Mouse (Mus musculus): ENCODE measurements around the gene Cct8l1. TPM values are rescaled to one million over a fixed set of nuclear protein-coding genes. Genes with fewer than 3 reads are reported as not detected.

Cct8l1 gene
- polyA plus RNA-seq, 1 experiment from 2014 or later = not detected

DNA sequence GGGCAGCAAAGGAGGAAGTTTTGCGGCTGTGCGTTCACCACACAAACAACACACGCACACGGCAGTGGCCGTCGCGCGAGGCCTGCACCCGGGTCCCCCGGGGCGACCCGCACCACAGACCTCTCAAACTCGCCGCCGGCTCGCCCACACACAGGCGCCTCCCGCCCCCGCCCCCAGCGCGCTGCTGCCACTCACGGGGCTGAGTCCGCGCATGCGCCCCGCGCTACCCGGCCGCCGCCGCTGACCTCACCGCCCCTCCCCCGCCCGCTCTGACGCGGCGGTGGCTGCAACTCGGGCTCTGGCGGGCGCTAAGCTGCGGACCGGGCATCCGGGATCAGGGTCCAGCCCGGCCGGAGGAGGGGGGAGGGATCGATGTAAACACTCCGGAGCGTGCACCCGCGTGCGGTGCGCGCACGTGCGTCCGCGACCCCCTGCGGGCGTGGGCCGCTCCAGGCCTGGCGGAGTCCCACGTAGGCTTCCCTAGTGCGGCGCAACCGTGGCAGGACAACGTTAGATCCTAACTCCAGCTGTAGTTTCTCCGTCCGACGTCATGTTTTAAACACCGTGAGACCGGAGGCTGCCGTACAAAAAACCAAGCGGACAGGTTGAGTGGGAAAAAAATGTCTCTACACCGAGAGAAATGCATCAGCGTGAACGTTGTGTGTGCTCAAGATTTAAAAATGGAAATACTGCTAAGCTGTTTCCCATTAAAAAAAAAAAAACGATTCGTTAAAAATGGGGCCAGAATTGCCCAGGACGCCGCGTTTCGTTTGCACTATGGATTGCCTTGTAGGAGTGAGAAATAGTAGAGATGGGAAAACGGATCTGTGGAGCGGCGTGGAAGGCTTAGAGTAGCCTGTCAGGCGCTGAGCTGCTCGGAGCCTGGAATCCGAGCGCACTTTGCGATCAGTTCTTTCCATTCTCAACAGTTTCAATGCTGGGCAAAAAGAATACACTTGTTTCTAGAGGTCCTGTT, 16.2 kb upstream of the Cct8l1 start:
- WGBS = under 1% methylated on average over 88 of the region's 90 CpGs
- Histone ChIP-seq H3K27me3 (replicated peaks; ENCODE audit: control insufficient read depth, insufficient read depth, low read length) (no peaks in the 10 kb centered on the region), H3K9me3 (replicated peaks; ENCODE audit: control insufficient read depth, low read length) (no peaks in the 10 kb centered on the region), H3K4me3 (ENCODE audit: low read depth, low read length) (peak overlapping the region; percentile 77), H3K27ac (ENCODE audit: low read depth, low read length) (peak overlapping the region; percentile 99), H3K36me3 (ENCODE audit: control insufficient read depth, insufficient read depth, low read length) (no peaks in the 10 kb centered on the region), H3K9ac (ENCODE audit: low read length) (peak overlapping the region; percentile 82), H3K4me1 (ENCODE audit: control insufficient read depth, insufficient read depth, low read length) (peaks cover 8% of the 10 kb centered on the region), H3K4me2 (ENCODE audit: low read length) (peak overlapping the region; percentile 74)
- DNase-seq (ENCODE audit: low spot score) (peak; percentile 96), ATAC-seq (peak; percentile 88)

DNA sequence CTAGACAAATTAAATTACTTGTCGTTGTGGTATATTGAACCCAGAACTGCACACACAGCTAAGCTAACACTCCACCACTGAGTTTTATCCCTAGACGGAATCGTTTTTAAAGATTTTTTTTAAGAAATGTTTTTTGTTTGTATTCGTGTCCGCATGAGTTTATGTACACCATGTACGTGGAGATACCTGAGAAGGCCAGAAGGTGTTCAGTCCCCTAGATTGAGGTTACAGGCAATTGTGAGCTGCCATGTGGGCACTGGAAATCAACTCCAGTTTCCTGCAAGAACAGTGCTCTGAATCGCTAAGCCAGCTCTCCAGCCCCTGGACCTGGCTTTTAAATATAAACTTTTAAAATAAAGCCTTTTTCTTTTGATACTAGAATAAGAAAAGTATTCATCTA, 15.2 kb upstream of the Cct8l1 start:
- no peaks in the 10 kb centered on the region for H3K36me3 ChIP-seq (ENCODE audit: control insufficient read depth, insufficient read depth, low read length)
- H3K4me2 ChIP-seq (ENCODE audit: low read length) = peak overlapping the region; percentile 62
- 70% methylated on average over 7 of the region's 7 CpGs for WGBS
- DNase-seq (ENCODE audit: low spot score) (no peak), ATAC-seq (no peak)
- peaks cover 8% of the 10 kb centered on the region for H3K4me1 ChIP-seq (ENCODE audit: control insufficient read depth, insufficient read depth, low read length)
- 0 out of 2 replicates have a peak overlapping the region, but pooled peaks have one; percentile 77 for H3K4me3 ChIP-seq (ENCODE audit: low read depth, low read length)
- no peaks in the 10 kb centered on the region for H3K9me3 ChIP-seq (replicated peaks; ENCODE audit: control insufficient read depth, low read length)
- no peak overlapping the region for H3K27ac ChIP-seq (ENCODE audit: low read depth, low read length)
- no peaks in the 10 kb centered on the region for H3K27me3 ChIP-seq (replicated peaks; ENCODE audit: control insufficient read depth, insufficient read depth, low read length)
- H3K9ac ChIP-seq (ENCODE audit: low read length) = peak overlapping the region; percentile 82; the same call in 1 of the 2 replicates

DNA sequence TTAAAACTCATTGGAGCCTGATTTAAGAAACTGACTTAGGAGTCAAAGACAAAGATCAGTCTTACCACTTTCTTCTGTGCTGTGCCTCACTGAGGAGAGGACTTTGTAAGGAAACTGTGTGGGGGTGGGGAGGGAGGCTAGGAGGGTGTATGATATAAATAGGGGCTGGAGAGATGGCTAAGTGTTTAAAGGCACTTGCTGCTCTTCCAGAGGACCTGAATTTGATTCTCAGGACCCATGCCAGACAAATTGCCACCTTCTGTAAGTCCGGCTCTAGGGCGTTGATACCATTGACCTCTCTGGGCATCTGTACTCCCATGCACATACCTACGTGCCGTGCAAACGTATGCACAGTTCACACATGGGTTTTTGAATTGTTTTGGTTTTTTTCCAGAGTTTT, 9.8 kb upstream of the Cct8l1 start:
- ATAC-seq = no peak
- 91% methylated on average over 5 of the region's 5 CpGs for WGBS
- DNase-seq (ENCODE audit: low spot score) = no peak
- no peaks in the 10 kb centered on the region for H3K4me1 ChIP-seq (ENCODE audit: control insufficient read depth, insufficient read depth, low read length)
- H3K36me3 ChIP-seq (ENCODE audit: control insufficient read depth, insufficient read depth, low read length) = no peaks in the 10 kb centered on the region
- no peak overlapping the region for H3K27ac ChIP-seq (ENCODE audit: low read depth, low read length)
- no peaks in the 10 kb centered on the region for H3K9me3 ChIP-seq (replicated peaks; ENCODE audit: control insufficient read depth, low read length)
- H3K9ac ChIP-seq (ENCODE audit: low read length) = no peak overlapping the region
- no peak overlapping the region for H3K4me2 ChIP-seq (ENCODE audit: low read length)
- no peak overlapping the region for H3K4me3 ChIP-seq (ENCODE audit: low read depth, low read length)
- no peaks in the 10 kb centered on the region for H3K27me3 ChIP-seq (replicated peaks; ENCODE audit: control insufficient read depth, insufficient read depth, low read length)

DNA sequence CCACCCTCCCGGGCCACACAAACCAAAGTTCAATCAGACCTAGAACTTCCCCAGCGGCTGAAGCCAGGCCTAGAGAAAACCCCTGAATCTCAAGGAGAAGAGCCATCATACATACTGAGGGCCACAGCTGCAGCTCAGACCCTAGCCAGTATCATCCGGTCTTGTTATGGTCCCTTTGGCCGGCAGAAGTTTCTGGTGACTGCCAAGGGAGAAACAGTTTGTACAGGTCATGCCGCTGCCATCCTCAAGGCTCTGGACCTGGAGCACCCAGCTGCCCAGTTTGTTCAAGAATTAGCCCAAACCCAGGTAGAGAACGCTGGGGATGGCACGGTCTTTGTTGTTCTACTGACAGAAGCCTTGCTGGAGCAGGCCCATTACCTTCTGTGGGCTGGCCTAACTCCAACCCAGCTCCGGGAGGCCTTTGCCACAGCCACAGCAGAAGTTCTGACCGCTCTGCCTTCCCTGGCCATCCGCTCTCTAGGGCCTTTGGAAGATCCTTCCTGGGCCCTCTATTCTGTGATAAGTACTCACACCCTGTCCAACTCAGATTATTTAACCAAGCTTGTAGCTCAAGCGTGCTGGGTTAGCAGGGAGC, 531 bp downstream of the Cct8l1 start:
- 87% methylated on average over 11 of the region's 11 CpGs for WGBS
- ATAC-seq (no peak), DNase-seq (ENCODE audit: low spot score) (no peak)
- no peak overlapping the region for H3K9ac ChIP-seq (ENCODE audit: low read length)
- H3K36me3 ChIP-seq (ENCODE audit: control insufficient read depth, insufficient read depth, low read length) = no peaks in the 10 kb centered on the region
- no peaks in the 10 kb centered on the region for H3K9me3 ChIP-seq (replicated peaks; ENCODE audit: control insufficient read depth, low read length)
- no peak overlapping the region for H3K4me2 ChIP-seq (ENCODE audit: low read length)
- H3K4me1 ChIP-seq (ENCODE audit: control insufficient read depth, insufficient read depth, low read length) = no peaks in the 10 kb centered on the region
- no peaks in the 10 kb centered on the region for H3K27me3 ChIP-seq (replicated peaks; ENCODE audit: control insufficient read depth, insufficient read depth, low read length)
- H3K27ac ChIP-seq (ENCODE audit: low read depth, low read length) = no peak overlapping the region
- H3K4me3 ChIP-seq (ENCODE audit: low read depth, low read length) = no peak overlapping the region

DNA sequence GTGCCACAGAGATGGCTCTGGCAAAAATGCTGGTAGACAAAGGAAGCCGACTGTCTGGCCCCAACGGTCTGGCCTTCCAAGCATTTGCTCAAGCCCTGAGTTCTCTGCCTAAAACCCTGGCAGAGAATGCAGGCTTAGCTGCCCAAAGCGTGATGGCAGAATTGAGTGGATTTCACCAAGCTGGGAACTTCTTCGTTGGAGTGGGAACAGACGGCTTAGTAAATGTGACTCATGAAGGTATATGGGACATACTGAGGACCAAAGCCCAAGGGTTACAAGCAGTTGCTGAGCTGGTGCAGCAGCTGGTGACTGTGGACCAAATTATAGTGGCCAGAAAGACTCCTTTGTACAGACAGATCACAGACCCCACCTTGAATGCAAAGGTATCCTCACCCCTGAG, 1.7 kb downstream of the Cct8l1 start:
- Histone ChIP-seq H3K27me3 (replicated peaks; ENCODE audit: control insufficient read depth, insufficient read depth, low read length) (no peaks in the 10 kb centered on the region), H3K4me3 (ENCODE audit: low read depth, low read length) (no peak overlapping the region), H3K4me2 (ENCODE audit: low read length) (no peak overlapping the region), H3K9ac (ENCODE audit: low read length) (no peak overlapping the region), H3K36me3 (ENCODE audit: control insufficient read depth, insufficient read depth, low read length) (no peaks in the 10 kb centered on the region), H3K4me1 (ENCODE audit: control insufficient read depth, insufficient read depth, low read length) (no peaks in the 10 kb centered on the region), H3K27ac (ENCODE audit: low read depth, low read length) (no peak overlapping the region), H3K9me3 (replicated peaks; ENCODE audit: control insufficient read depth, low read length) (no peaks in the 10 kb centered on the region)
- DNase-seq (ENCODE audit: low spot score) (no peak), ATAC-seq (no peak)
- WGBS = 86% methylated on average over 5 of the region's 5 CpGs

DNA sequence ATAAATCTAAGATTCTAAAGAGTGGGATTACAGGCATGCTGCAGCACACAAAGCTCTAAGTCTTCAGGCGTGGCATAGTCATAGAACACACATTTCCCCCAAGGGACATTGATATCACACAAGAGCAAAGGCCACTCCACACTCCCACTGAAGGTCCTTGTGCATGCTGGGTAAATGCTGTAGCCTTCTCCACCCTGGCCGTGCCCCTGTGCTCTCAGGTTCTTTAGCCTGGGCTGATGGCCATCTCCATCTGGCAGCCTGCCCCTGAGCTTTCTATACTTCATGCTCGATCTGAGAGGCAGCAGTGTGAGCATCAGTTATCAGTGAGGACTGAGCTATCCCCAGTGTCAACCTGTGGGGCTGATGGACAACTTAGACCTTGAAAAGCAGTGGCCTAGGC, 4.0 kb downstream of the Cct8l1 start:
- H3K9me3 ChIP-seq (replicated peaks; ENCODE audit: control insufficient read depth, low read length) = no peaks in the 10 kb centered on the region
- no peaks in the 10 kb centered on the region for H3K27me3 ChIP-seq (replicated peaks; ENCODE audit: control insufficient read depth, insufficient read depth, low read length)
- no peak for ATAC-seq
- H3K9ac ChIP-seq (ENCODE audit: low read length) = no peak overlapping the region
- no peak overlapping the region for H3K4me2 ChIP-seq (ENCODE audit: low read length)
- H3K27ac ChIP-seq (ENCODE audit: low read depth, low read length) = no peak overlapping the region
- DNase-seq (ENCODE audit: low spot score) = no peak
- WGBS = 72% methylated on average over 3 of the region's 3 CpGs
- H3K36me3 ChIP-seq (ENCODE audit: control insufficient read depth, insufficient read depth, low read length) = no peaks in the 10 kb centered on the region
- no peak overlapping the region for H3K4me3 ChIP-seq (ENCODE audit: low read depth, low read length)
- no peaks in the 10 kb centered on the region for H3K4me1 ChIP-seq (ENCODE audit: control insufficient read depth, insufficient read depth, low read length)

DNA sequence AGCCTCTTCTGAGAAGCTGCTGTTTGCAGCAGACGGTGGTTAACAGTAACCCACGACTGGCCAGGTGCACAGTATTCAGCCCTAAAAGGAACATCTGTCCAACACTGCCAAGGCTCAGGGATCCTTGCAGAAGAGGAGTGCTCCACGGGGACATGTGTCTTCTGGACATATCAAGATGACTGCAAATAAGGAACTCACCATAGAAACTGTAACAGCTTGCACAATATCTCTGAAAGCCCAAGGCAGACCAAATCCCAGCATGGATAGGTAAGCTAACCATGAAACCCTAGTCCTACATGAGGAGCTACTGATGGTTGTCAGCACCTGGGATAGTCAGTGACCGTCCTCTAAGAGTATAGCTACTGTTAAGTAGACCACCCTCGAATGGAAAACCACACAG, 5.6 kb downstream of the Cct8l1 start:
- Histone ChIP-seq H3K4me3 (ENCODE audit: low read depth, low read length) (no peak overlapping the region), H3K9me3 (replicated peaks; ENCODE audit: control insufficient read depth, low read length) (no peaks in the 10 kb centered on the region), H3K27ac (ENCODE audit: low read depth, low read length) (no peak overlapping the region), H3K36me3 (ENCODE audit: control insufficient read depth, insufficient read depth, low read length) (no peaks in the 10 kb centered on the region), H3K4me2 (ENCODE audit: low read length) (no peak overlapping the region), H3K9ac (ENCODE audit: low read length) (no peak overlapping the region), H3K27me3 (replicated peaks; ENCODE audit: control insufficient read depth, insufficient read depth, low read length) (no peaks in the 10 kb centered on the region), H3K4me1 (ENCODE audit: control insufficient read depth, insufficient read depth, low read length) (no peaks in the 10 kb centered on the region)
- WGBS = 90% methylated on average over 5 of the region's 5 CpGs
- DNase-seq (ENCODE audit: low spot score) (no peak), ATAC-seq (no peak)

DNA sequence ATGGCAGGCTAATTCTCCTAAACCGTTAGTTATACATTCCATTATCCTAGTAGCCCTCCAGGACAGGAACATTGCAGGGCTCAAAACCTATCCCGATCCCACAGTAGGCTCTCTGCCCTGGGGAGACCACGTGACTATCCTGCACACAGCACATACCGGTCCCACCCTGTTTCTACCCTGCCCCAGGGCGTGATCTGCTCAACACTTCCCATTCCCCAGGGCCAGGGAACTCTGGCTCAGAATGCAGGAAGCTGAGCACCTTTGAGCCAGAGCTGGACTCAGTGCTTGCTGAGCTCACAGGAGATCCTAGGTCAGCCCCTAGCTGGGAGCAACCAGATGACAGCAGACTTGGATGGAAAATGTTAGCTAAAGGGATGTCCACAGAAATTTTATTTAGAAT, 10.2 kb downstream of the Cct8l1 start:
- Histone ChIP-seq H3K4me1 (ENCODE audit: control insufficient read depth, insufficient read depth, low read length) (0 out of 2 replicates have a peak, but pooled peaks cover 2% of the 10 kb centered on the region), H3K27me3 (replicated peaks; ENCODE audit: control insufficient read depth, insufficient read depth, low read length) (no peaks in the 10 kb centered on the region), H3K9ac (ENCODE audit: low read length) (no peak overlapping the region), H3K4me3 (ENCODE audit: low read depth, low read length) (no peak overlapping the region), H3K27ac (ENCODE audit: low read depth, low read length) (no peak overlapping the region), H3K9me3 (replicated peaks; ENCODE audit: control insufficient read depth, low read length) (no peaks in the 10 kb centered on the region), H3K4me2 (ENCODE audit: low read length) (no peak overlapping the region), H3K36me3 (ENCODE audit: control insufficient read depth, insufficient read depth, low read length) (no peaks in the 10 kb centered on the region)
- ATAC-seq = no peak
- DNase-seq (ENCODE audit: low spot score) = no peak
- WGBS = 58% methylated on average over 5 of the region's 5 CpGs

DNA sequence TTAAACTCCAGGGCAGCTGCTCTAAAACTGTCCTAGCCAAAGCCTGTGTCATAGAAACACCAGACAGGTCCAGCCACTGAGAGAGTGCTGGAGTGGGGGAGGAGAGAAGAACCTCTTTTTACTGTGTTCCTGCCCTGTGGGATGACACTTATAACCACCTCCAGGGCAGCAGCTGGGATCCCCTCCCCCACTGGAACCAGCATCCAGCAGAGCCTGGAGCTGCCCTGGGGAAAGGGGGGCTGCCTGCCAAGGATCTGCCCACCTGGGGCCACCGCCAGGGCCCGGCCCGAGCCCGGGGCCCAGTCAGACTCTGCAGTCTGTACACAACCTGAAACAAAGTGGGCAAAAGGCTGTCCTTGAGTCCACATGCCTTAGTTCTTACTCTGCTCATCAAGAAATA, 11.1 kb downstream of the Cct8l1 start:
- DNase-seq (ENCODE audit: low spot score) = no peak
- Histone ChIP-seq H3K27ac (ENCODE audit: low read depth, low read length) (no peak overlapping the region), H3K9me3 (replicated peaks; ENCODE audit: control insufficient read depth, low read length) (no peaks in the 10 kb centered on the region), H3K36me3 (ENCODE audit: control insufficient read depth, insufficient read depth, low read length) (no peaks in the 10 kb centered on the region), H3K4me1 (ENCODE audit: control insufficient read depth, insufficient read depth, low read length) (0 out of 2 replicates have a peak, but pooled peaks cover 2% of the 10 kb centered on the region), H3K9ac (ENCODE audit: low read length) (no peak overlapping the region), H3K27me3 (replicated peaks; ENCODE audit: control insufficient read depth, insufficient read depth, low read length) (no peaks in the 10 kb centered on the region), H3K4me2 (ENCODE audit: low read length) (no peak overlapping the region), H3K4me3 (ENCODE audit: low read depth, low read length) (no peak overlapping the region)
- 42% methylated on average over 4 of the region's 4 CpGs for WGBS
- no peak for ATAC-seq
